Mouse (Mus musculus) liver, adult (tissue): ENCODE data around the gene Plxnd1.

Experiments
- GATA4 ChIP-seq: IDR thresholded peaks from 2 replicates; pipeline ENCODE4 v1.6.1; 2014; ENCODE audit warnings: mild to moderate bottlenecking, low read length; ENCODE audit not compliant: insufficient replicate concordance

Plxnd1 gene

GRCm38 (mm10) chr6:115994877-115995520 is at the start of gene Plxnd1:
TSS of gene Plxnd1 (minus strand) at chr6:115995005.
- peak; percentile 19; the same call in 1 of the 2 replicates for TF ChIP-seq GATA4

DNA sequence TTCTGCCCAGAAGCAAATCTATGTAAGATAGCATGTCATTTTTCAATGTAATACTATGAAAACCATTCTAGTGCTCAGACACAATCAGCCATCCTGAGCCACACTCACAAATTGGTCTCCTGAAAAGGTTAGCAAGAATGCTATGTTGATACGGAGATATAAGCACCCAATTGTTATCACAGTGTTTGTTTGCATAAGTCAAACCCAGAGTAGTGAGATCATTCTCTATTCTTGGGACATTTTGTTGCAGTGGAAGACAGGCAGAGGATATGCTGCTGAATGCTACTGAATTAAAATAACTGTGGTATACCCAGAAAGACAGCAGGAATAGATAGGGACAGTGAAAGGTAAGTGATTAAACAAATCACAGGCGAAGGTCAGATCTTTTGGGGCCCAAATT is 49.2 kb upstream of the Plxnd1 start:
- TF ChIP-seq GATA4 = no peak

- TF ChIP-seq GATA4 = no peak
Measured at GRCm38 (mm10) chr6:116038222-116038621, 43.4 kb upstream of the Plxnd1 start.

- TF ChIP-seq GATA4 = no peak
Measured at GRCm38 (mm10) chr6:116037281-116037831, 42.6 kb upstream of the Plxnd1 start.

DNA sequence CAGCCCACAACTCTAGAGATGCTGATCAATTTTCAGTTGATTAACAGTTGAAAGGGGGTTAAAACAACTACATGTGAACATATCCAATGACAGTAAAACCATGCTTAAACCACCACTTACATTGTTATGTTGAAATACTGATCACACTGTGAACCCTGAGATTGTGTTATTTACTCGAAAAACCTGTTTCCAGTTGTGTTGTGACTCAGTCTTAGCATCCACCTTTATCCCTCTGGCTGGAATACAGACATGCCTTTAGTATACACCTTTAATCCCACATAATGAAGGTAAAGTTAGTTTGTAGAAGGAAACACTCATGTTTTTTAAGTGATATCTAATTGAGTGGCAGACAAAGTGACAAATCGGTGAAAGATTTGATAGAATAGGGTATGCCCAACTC is 41.8 kb upstream of the Plxnd1 start:
- TF ChIP-seq GATA4 = no peak

GRCm38 (mm10) chr6:116031052-116031451 is 36.2 kb upstream of the Plxnd1 start:
- no peak for TF ChIP-seq GATA4

DNA sequence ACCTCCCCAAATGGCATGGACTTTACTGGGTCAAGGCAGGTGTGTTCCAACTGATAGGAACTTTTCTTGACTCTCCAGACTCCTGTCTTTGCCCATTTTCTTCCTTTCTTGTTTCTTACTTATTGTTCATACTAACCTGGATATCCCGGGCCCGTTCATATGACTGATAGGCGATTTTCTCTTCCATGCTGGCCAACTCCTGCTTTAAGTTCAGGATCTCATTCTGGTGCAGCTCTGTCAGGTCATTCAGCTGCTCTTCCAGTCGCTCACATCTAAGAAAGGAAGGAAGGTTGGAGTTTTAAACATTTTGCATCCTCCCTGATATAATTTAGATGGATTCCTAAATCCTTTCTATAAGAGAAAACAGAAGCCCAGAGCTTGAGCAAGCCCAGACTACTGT is 29.9 kb upstream of the Plxnd1 start:
- no peak for TF ChIP-seq GATA4

DNA sequence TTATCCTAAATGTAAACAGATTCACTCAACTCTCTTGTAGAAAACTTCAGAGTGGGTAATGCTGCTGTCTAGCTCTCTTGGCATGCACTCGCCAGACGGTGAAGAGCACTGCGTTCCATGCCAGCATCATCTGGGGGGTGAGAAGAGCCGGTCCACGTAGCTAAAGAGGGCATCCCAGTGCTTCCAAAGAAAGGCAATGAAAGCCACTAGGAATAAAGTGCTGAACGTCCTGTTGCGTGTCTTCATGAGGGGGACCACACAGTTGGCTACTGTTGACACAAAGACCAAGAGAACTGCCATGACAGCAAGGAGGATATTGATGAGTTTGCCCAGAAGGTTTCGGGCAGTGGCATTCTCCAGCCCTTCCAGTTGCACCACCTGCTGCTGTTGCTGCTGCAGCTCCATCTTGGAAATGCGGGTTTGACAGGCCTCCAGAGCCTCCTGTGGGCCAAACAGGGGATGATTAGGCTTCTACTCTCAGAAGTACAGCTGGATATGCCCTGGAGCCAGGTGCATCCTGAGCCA is 27.2 kb upstream of the Plxnd1 start:
- no peak for TF ChIP-seq GATA4

DNA sequence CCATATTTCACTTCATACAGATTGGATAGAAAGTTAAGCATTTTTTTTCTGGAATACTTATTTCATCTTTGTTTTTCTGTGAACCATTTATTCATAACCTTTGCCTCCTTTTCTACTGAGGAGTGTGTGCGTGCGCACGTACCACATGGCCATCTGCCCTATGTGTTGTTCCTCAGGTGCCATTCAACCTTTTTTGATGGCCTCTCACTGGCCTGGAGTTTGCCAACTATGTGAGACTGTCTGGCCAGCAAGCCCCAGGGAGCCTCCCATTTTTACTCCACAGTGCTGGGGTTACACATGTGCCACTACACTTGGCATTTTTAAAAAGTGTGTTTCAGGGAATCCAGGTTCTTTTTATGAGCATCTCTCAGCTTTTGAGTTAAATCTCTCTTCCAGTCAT is 21.1 kb upstream of the Plxnd1 start:
- TF ChIP-seq GATA4 = no peak

GRCm38 (mm10) chr6:116014111-116014510 is 19.3 kb upstream of the Plxnd1 start:
- no peak for TF ChIP-seq GATA4

- no peak for TF ChIP-seq GATA4
Measured at GRCm38 (mm10) chr6:116013687-116014086, 18.9 kb upstream of the Plxnd1 start.

DNA sequence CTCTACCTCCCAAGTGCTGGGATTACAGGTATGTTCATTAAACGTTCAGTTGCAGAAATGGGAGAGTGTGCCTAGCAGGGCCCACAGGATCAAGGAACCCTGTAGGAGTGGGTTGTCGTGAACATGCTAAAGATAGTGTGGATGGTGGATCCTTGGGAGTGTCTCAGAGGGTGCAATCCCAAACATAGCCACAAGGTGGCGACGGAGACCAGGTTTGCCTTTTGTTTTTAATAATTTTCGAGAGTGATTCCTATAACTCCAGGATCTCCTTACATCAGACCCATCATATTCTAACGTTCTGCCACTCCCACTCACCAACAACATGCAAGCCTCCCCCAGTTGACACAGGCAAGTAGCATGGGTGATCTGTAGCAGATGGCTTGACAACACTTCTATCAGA is 15.7 kb upstream of the Plxnd1 start:
- no peak for TF ChIP-seq GATA4

- peak; percentile 64; the same call in 1 of the 2 replicates for TF ChIP-seq GATA4
Measured at GRCm38 (mm10) chr6:116009426-116009825, 14.6 kb upstream of the Plxnd1 start.

- no peak for TF ChIP-seq GATA4
Measured at GRCm38 (mm10) chr6:116007561-116008173, 12.9 kb upstream of the Plxnd1 start.

DNA sequence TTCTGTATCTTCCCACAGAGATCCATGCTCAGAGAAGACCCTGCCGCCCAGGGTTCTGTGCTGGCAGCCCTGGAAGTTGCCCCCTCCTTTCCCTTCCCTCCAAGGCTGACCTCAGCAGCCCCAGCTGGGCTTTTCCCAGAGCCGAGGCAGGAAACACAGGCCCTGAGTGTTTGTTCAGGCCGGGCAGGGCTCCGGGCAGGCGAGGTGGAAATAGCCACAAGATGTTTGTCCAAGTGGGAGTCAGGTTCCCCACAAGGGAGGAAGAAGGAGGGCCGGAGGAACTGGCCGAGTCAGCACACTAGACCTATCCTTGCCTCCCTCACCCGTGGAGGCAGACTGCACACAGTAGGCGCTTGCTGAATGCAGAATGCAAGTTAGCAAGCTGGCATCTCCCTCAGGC is 11.9 kb upstream of the Plxnd1 start:
- peak; percentile 58; the same call in 1 of the 2 replicates for TF ChIP-seq GATA4

DNA sequence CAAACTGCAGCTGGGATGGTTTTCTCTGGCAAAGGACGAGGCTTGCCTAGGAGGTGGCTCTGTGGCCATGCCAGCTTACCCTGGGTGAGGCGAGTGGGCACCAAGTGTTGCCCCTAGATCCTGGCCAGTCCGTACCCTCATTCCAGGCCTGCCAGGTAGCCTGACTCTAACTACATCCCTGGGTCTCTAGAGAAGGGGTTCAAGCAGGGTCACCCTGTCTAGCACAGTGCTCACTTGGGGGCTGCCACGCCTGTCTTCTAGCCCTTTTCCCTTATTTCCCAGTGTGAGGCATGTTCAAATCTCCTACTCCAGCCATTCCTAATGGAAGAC is 11.1 kb upstream of the Plxnd1 start:
- no peak for TF ChIP-seq GATA4
